Mouse (Mus musculus) lung, postnatal 14 days (tissue): ENCODE data around the gene Fam83e.

Experiments
- DNase-seq: peaks from one replicate; pipeline ENCODE4 v3.0.0; 2021

The Fam83e gene

DNA sequence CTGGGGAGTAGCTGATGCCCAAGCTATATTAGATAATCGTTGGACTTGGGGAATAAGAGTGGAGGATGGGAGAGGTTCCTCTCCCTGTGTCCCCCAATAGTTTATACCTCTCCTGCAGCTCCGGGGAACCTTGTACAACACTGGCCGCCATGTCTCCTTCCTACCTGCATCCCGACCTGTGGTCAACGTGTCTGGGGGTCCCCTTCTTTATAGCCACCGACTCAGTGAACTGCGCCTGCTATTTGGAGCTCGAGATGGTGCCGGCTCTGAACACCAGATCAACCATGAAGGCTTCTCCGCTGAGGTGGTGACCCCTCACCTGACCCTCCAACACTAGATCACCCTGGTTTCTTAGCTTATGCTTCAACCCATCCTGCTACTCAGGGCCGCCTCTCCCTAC lies 18.7 kb upstream of the Fam83e start:
- DNase-seq, result no peak

DNA sequence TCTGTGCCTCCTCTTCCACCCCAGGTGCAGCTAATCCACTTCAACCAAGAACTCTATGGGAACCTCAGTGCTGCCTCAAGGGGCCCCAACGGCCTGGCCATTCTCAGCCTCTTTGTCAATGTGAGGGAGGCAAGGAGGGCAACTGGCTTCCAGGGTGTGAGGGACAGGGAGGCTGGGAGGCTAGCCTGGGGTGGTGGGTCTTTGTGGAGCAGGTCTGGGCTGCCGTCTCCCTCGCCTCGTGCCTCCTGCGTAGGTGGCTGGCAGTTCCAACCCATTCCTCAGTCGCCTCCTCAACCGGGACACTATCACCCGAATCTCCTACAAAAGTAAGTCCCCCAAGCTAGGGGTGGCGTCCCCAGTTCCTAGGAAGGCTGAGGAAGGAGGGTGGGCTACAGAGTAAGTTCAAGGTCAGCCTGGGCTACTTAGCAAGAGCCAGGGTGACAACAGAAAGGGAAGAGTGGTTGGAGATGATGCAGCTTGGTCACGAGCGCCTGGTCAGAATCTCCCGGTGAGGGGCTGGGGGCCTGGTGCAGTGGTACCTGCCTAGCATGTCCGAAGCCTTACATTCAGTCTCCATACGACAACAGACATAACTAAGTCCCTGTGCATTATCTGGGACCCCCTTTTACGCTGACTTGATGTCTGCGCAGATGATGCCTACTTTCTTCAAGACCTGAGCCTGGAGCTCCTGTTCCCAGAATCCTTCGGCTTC lies 18.0 kb upstream of the Fam83e start:
- DNase-seq, result no peak

DNA sequence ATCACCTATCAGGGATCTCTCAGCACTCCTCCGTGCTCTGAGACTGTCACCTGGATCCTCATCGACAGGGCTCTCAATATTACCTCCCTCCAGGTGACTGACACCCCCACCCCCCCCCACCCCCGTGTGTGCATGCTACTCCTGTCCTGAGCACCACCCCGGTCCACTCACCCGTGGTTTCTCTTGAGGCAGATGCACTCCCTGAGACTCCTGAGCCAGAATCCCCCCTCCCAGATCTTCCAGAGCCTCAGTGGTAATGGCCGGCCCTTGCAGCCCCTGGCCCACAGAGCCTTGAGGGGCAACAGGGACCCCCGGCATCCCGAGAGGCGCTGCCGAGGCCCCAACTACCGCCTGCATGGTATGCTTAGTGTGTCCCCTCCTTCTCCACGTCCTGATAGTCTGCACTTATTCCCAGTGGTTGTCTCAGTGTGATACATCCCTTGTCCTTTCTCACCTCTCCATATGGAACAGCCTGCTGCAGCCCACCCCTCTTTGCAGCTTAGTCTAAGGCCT lies 17.4 kb upstream of the Fam83e start:
- DNase-seq, result no peak

DNA sequence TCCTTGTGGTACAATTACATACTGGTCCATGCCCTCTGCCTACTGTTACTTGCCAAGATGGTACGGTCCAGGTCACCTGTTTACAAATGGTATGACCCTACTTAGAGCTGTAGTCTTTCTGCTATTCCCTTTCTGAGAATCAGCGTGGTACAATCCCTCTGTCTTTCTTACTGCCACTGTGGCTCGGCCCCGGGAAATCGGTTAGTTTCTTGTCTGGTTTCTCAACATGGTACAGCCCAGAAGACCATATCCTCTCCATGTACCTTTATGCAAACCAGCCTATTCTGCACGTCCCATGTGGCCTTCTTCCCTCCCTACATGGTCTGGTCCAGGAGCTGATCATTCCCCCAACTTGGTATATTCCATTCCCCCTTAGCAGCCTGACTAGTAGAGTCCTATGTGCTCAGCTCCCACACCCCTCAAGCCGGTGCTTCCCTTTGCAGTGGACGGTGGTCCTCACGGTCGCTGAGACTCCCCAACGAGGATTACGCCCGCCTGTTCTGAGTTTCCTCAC lies 16.9 kb upstream of the Fam83e start:
- DNase-seq, result no peak

DNA sequence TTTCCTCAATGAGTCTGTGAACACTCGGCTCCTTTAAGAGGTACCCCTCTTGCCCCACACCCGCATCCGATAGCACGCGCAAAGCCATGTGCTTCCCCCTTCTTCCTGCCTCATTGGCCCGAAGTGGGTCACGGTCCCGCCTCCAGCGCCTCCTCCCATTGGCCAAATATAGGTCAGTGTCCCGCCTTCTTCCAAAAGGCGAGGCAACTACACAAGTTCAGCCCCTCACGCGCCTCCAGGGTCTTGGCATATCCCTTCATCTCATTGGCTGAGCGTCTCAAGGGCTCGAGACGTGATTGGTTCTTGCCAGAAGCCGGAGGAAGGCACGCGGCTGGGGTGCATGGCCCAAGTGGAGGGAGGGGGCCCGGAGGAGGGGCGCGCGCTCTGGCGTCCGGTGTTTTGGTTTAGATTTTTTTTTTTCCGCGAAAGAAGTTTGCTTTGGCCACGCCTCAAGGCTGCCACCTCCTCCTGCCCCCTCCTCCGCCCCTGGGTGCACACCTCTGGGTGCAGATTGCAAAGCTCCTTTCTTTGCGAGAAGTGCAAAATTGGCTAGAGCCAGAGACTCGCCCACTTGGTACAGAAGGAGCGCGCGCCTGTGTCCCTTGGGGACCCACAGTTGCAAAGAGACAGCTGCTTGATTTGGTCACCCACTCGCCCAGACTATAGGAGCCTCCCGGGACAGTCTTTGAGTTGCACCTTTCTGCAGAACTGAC lies 16.1 kb upstream of the Fam83e start, which contains the start of gene Dbp:
TSS of gene Dbp (plus strand) at position 359 of the 713 bp plus-strand sequence.
- peak; percentile 98 for DNase-seq

DNA sequence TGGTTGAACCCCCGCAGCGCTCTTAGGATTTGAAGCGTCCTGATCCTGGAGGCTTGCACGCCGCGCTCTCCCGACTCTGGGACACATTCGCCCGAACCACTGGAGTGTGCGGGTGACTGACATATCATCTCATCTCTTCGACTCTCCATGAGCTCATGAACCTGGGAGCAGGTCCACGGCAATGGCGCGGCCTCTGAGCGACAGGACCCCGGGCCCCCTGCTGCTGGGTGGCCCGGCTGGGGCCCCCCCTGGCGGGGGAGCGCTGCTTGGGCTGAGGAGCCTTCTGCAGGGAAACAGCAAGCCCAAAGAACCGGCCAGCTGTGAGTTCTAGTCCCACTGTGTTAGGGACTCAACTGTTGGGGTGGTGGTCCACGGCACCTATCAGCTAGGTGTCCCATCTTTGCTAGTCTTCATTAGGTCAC lies 15.6 kb upstream of the Fam83e start:
- no peak for DNase-seq

DNA sequence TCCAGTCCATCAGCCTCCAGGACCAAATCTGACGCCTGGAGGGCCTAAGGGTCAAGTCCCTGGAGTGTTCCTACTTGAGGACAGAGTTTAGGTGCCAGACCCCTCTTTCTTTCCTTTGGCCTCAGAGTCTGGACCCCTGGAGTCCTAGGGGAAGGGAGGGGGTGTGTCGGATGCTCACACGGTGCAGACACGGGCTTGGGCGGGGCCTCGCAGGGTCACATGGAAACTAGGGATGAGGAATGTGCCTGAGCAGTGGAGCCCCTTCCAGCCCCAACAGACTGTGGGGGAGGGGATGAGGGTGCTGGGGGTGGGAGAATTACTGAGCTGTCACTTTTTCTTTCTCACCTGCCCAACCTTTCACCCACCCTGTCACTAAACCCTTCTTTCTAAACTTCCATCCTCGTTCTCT lies 15.1 kb upstream of the Fam83e start:
- peak; percentile 72 for DNase-seq

DNA sequence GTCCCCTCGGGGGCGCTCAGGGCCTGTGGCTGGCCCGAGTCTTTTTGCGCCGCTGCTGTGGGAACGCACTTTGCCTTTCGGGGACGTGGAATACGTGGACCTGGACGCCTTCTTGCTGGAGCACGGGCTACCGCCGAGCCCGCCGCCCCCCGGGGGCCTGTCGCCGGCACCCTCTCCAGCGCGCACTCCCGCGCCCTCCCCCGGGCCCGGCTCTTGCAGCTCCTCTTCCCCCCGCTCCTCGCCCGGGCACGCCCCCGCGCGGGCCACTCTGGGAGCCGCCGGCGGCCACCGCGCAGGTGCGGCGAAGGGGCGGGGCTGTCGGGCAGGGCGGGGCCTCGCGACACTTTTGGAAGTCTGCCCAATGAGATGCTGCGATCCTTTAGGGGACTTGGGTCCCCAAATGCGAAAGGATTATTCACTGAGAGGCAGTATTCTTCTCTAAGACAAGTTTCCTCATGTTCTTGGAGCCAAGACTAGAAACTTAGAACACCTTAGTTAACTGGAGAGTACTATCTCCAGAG lies 14.2 kb upstream of the Fam83e start:
- peak; percentile 88 for DNase-seq

DNA sequence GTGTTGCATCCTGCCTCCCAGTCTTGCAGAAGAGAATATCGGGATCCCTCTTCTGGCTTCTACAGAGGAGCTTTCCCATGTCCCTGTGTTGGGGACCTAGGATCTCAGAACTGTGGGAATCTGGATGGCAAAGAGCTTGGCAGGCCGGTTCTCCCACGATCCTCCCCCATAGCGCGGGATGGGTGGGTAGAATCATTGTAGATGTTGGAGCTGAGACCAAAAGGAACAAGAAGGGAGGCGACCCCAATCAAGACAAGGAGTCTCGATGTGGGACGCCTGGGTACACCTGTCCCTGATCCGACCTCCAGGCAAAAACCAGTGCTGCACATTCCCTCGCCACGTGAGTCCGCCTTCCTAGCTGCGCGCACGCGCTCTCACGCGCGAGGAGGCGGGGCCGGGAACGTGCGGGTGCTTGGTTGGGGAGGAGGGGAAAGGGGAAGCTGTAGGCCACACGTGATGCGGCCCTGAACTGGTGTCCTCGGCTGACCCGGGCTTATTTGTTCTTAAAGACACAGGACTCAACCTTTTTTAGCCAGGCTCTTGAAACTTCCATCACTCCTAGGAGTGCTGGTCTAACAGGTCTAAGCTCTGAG lies 13.5 kb upstream of the Fam83e start:
- DNase-seq, result peak; percentile 96

DNA sequence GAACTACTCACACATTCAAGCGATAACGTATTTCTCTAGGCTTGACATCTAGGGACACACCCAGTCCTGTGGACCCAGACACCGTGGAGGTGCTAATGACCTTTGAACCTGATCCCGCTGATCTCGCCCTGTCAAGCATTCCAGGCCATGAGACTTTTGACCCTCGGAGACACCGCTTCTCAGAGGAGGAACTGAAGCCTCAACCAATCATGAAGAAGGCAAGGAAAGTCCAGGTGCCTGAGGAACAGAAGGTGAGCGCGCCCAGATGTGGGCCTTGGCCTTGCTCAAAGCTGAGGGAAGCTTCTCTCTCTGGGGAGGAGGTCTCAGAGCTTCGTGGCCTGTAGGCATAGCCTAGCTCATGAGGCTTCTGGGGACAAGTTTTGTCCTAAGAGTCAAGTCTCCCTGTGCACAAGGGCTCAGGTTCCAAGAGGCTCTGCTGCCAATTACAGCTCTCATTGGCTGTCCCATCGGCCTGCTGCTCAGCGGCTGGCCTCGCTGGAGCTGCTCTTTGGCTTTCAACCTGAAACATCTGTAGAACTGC lies 12.7 kb upstream of the Fam83e start:
- no peak for DNase-seq

DNA sequence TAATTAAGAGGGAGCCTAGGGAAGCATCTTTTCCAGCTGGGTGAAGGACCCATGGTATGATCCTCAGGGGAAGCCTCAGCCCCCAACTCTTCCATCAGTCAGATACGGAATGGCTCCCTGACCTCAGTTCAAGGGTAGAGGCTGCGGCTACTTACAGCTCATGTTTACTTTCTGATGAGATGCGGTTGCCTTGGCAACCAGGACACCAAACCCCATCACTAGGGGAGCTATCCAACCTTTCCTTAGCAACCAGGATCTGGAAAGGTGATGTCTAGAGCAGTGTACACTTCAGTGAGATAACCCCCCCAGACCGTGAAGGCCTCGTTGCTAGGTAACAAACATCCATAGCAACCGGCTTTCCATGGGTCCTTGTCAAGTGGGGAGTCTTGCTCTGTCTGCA lies 12.0 kb upstream of the Fam83e start:
- no peak for DNase-seq

DNA sequence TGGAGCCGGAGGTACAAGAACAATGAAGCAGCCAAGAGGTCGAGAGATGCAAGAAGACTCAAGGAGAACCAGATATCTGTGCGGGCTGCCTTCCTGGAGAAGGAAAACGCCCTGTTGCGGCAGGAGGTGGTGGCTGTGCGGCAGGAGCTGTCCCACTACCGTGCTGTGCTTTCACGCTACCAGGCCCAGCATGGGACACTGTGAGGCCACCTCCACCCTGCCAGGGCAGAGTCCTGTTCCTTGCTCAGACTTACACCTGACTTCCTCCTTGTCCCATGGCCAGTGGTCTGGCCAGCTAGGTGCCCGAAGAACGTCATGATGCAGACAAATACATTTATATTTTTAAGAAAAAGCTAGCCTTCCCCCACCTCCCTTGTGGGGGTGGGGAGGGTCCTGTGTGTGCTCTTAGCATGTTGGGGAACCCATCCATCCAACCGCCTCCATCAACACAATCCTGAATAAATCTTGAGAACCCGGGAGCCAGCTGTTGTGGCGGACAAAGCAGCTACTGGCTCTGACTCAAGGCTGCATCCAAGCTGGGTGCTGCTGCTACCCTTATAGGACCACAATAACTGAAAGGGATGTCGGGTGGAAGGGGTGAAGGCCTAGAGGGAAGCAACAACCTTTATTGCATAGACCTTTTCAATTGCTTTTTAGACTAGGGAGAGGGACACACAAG lies 11.2 kb upstream of the Fam83e start:
- no peak for DNase-seq

DNA sequence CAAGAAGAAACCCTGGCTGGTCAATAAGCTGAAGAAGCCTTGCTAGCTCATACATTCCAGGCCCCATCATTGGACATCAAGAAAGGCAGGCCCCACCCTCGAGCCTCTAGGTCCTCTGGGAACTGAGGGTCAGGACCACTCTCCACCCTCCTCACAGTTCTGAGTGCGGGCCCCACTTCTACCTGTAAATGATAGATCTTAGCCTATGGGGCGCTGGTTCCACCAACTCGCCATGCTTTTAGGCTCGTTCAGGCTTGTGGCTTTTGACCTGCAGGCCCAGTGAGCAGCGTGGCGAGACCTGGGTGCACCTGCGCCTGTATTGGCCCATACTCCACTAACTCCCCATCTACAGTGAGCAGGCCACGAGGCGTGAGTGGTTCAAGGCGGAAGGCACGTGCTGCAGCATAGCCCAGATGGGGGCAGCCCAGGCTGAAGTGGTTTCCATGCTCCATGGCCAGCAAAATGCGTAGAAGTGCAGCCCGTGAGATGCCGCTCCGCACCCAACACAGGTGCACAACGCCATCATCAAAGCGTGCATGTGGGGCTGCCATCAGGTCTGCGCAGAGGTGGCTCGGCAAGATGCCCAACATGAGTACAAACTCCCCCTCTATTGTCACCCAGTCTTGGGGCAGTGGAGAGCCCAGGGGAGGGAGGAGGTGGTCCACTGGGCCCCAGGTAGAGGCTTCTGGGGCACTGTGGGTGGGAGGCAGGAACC lies 10.4 kb upstream of the Fam83e start:
- no peak for DNase-seq

DNA sequence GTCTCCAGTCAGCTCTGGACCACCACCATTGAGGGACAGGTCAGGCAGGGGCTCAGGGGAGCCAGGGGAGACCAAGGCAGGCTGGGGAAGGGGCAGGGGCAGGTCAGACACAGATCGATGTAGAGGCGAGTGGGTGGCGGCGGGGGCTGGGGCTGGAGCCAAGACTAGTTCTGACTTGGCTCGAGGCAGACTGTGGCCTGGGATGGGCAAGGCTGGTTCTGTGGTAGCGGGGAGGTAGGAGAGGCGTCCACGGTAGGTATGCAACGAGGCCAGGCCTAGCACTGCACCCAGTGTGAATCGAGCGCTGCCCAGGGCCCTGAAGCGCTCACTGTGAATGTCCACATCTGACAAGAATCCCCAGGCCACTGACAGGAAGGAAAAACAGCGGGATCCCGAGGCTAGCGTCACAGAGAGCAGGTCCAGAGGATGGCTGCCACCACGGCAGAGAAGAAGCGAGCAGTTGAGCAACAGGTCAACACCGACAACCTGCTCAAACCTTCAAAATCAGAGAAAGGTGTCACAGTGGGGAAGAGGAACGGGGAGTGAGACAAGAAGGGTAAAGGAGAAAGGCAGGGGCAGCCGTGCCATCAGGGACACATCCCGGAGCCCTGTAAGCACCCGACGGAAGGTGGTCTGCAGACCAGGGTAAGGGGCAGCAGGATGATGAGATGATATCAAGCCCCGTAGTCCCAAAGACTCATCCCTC lies 9.5 kb upstream of the Fam83e start:
- no peak for DNase-seq

DNA sequence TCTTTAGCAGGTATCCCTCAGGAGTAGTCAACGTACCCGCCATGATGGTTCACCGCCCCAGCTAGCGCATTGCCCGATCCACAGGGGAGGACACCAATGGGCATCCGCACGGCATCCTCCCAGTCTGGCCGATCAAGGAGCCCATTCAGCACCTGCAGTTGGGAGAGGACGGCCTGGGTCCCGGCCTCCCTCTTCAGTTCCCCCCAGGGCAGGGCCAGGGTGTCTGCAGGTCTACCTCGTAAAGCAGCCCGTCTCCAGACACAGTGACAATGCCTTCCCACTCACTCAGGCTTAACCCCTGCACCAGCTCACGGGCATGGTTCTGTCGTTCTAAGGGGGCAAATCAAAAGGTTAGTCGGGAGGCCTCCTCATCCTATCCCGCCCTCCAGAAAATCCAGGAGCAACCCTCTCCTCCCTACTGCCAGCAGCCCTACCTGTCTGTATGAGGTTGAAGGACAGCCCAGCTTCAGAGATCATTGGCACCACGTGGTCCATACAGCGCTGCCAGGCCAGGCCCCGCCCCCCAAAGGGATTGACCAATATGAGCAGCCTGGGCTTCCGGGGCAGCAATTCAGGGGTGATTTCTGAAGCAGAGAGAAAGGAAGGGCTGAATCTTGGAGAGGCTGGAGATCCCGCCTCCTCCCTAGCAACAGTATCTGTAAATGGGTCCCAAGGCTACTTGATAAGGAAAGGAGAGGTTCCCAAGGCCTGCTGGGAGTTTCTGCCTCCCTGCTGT lies 8.8 kb upstream of the Fam83e start:
- peak; percentile 64 for DNase-seq

DNA sequence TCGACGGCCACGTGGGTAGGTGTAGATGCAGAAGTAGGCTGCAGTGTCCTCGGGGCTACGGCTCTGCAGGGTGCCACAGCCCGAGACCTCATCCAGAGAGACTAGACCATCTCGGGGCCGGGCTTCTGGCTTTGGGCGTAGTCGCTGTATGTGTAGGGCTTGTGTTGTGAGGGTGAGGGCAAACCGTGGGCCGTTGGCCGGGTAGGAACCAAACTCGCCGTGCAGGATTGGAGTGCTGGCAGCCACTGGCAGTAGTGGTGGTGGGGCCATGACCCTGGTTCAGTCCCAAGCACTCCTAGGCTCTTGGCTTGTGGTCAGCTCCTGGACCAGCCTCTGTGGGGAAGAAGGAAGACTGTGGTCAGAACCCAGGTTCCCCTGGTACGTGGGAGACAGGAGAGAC lies 7.6 kb upstream of the Fam83e start:
- no peak for DNase-seq

DNA sequence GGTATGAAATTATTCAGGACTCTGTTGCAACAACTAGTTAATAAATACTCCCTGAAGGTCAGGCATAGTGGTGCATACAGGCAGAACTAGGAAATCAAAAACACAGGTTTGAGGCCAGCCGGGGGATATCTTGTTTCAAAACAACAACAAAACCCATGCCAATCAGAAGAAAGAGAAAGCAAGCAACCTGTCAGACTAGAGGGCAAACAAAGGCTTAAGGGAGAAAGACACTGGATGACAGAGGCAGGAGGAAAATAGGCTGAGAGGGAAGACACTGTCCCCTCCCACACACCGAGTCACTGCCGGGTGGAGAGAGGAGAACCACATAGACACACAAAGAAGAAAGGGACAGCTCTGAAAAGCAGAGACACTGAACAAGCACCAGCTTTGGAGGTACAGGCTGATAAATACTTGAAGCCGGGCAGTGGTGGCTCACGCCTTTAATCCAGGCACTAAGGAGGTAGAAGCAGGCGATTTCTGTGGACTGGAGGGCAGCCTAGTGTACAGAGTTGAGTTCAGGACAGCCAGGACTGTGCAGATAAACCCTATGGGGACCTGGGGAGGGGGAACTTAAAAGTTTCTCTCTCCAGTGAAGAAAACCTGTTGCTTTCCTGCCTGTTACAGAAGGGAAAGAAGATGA lies 7.0 kb upstream of the Fam83e start:
- no peak for DNase-seq

DNA sequence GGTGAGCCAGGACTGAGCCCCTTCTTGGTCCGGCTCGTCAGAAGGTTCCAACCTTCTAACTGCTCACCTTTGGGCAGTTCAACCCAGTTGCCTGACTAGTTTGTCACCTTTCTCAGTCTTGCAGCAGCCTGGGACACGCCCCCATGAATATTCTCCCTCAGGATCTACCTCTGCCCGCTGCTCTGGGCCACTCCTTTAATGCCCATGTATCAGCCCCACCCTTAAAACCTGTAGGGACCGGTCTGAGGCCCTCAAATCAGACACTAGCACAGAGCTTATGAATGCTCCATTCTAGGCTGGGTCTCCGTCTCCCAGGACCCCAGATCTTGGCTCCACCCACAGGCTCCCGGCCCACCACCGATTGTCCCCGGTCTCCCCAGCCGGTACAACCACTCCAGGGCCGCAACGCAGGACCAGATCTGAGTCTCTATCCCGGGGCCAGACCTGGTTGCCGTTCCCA lies 6.4 kb upstream of the Fam83e start:
- DNase-seq, result no peak

DNA sequence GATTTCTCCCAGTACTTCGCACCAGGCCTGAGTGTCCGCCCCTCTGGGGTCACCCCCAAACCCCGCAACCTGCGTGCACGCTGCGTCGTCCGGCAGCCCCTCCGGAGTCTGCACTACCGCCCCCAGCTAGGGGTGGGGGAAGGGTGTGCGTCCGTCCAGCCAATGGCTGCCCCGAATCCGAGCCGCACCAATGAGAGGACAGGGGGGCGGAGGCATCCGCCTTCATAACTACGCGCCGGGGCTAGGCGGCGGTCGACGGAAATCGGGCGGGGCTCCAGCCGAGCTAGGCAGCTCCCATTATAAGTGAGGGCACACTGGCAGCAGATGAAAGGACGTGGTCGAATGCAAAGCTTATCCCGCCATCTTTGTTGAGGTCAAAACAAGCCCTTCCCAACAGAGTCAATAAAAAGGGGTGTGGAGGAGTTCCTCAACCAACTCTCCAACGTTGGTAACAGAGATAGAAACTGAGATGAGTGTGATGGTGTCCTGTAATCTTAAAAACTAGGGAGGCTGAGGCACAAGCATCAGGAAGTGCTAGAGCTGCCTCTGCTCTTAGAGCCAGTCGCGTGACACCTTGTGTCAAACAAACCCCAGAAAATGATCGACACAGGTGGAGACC lies 5.8 kb upstream of the Fam83e start, which contains the start of gene Rpl18:
TSS of gene Rpl18 (plus strand) at position 368 of the 619 bp plus-strand sequence.
- DNase-seq, result peak; percentile 98
